Mouse (Mus musculus): ENCODE measurements at regions not wholly inside any gene's neighbourhood (a gene's known extent, or its start where the extent isn't known, plus 50 kb on each side); places are given as distances from the start of the nearest gene placed in this dataset.

DNA sequence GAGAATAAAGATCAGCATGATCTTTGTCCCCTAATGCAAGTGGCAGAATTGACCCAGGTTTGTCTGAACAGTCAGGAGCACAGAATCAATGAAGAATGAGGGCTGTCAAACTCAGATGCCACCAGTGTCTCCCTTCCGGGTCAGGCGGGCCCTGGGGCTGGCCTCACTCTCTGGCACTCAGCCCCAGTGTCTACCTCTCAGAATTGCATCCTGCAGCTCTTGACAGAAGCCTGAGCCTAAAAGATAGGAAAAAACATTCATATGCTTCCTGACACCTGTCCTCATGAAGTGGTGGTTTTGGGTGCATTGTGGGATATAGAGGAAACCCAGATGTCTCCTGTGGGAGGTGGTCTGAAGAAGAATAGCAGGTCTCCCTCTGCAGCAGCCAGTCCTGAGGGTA is 107.9 kb upstream of the Sfswap start:
- DNase-seq (ENCODE audit: low spot score), result no peak
- 88% methylated on average over 2 of the region's 2 CpGs for WGBS
- Histone ChIP-seq H3K27ac (replicated peaks; ENCODE audit: low read depth, low read length) (no peak overlapping the region), H3K4me3 (ENCODE audit: low read depth, low read length) (no peak overlapping the region), H3K27me3 (ENCODE audit: control insufficient read depth, insufficient read depth, low read length) (no peaks in the 10 kb centered on the region), H3K9ac (ENCODE audit: low read length) (no peak overlapping the region), H3K36me3 (ENCODE audit: control insufficient read depth, insufficient read depth, low read length) (no peaks in the 10 kb centered on the region), H3K4me2 (ENCODE audit: low read depth, severe bottlenecking) (no peak overlapping the region), H3K9me3 (ENCODE audit: control insufficient read depth, low read length) (no peaks in the 10 kb centered on the region), H3K4me1 (ENCODE audit: control insufficient read depth, insufficient read depth, low read length) (no peaks in the 10 kb centered on the region)
- ATAC-seq (ENCODE audit: insufficient number of reproducible peaks, low FRiP score, low TSS enrichment, low read depth), result no peak

GRCm38 (mm10) chr5:129393606-129394255 is 107.3 kb upstream of the Sfswap start:
- Histone ChIP-seq H3K4me3 (ENCODE audit: low read depth, low read length) (no peak overlapping the region), H3K4me1 (ENCODE audit: control insufficient read depth, insufficient read depth, low read length) (no peaks in the 10 kb centered on the region), H3K9me3 (ENCODE audit: control insufficient read depth, low read length) (no peaks in the 10 kb centered on the region), H3K27ac (replicated peaks; ENCODE audit: low read depth, low read length) (no peak overlapping the region), H3K4me2 (ENCODE audit: low read depth, severe bottlenecking) (no peak overlapping the region), H3K36me3 (ENCODE audit: control insufficient read depth, insufficient read depth, low read length) (no peaks in the 10 kb centered on the region), H3K9ac (ENCODE audit: low read length) (no peak overlapping the region), H3K27me3 (ENCODE audit: control insufficient read depth, insufficient read depth, low read length) (no peaks in the 10 kb centered on the region)
- WGBS, result 82% methylated on average over 9 of the region's 9 CpGs
- ATAC-seq (ENCODE audit: insufficient number of reproducible peaks, low FRiP score, low TSS enrichment, low read depth) (no peak), DNase-seq (ENCODE audit: low spot score) (no peak)

GRCm38 (mm10) chr5:129394416-129394815 is 106.6 kb upstream of the Sfswap start:
- no peaks in the 10 kb centered on the region for H3K9me3 ChIP-seq (ENCODE audit: control insufficient read depth, low read length)
- no peak overlapping the region for H3K9ac ChIP-seq (ENCODE audit: low read length)
- no peak overlapping the region for H3K4me2 ChIP-seq (ENCODE audit: low read depth, severe bottlenecking)
- H3K27me3 ChIP-seq (ENCODE audit: control insufficient read depth, insufficient read depth, low read length), result no peaks in the 10 kb centered on the region
- DNase-seq (ENCODE audit: low spot score) (no peak), ATAC-seq (ENCODE audit: insufficient number of reproducible peaks, low FRiP score, low TSS enrichment, low read depth) (no peak)
- H3K4me3 ChIP-seq (ENCODE audit: low read depth, low read length), result no peak overlapping the region
- no peaks in the 10 kb centered on the region for H3K36me3 ChIP-seq (ENCODE audit: control insufficient read depth, insufficient read depth, low read length)
- no peak overlapping the region for H3K27ac ChIP-seq (replicated peaks; ENCODE audit: low read depth, low read length)
- H3K4me1 ChIP-seq (ENCODE audit: control insufficient read depth, insufficient read depth, low read length), result no peaks in the 10 kb centered on the region
- WGBS, result 64% methylated on average over 4 of the region's 4 CpGs

DNA sequence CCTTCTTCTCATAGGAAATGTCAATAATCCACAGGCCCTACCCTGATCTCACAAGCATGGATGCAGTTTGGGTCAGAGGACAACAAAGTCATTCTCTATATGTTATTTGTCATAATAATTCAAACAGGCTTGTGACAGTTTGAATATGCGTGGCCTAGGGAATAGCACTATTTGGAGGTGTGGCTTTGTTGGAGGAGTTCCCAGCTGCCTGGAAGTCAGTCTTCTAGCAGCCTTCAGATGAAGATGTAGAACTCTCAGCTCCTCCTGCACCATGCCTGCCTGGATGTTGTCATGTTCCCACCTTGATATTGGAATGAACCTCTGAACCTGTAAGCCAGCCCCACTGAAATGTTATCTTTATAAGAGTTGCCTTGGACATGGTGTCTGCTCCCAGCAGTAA is 103.7 kb upstream of the Sfswap start:
- Histone ChIP-seq H3K4me3 (ENCODE audit: low read depth, low read length) (no peak overlapping the region), H3K9ac (ENCODE audit: low read length) (no peak overlapping the region), H3K9me3 (ENCODE audit: control insufficient read depth, low read length) (no peaks in the 10 kb centered on the region), H3K4me1 (ENCODE audit: control insufficient read depth, insufficient read depth, low read length) (no peaks in the 10 kb centered on the region), H3K27me3 (ENCODE audit: control insufficient read depth, insufficient read depth, low read length) (no peaks in the 10 kb centered on the region), H3K4me2 (ENCODE audit: low read depth, severe bottlenecking) (no peak overlapping the region), H3K27ac (replicated peaks; ENCODE audit: low read depth, low read length) (no peak overlapping the region), H3K36me3 (ENCODE audit: control insufficient read depth, insufficient read depth, low read length) (no peaks in the 10 kb centered on the region)
- 92% methylated on average over 1 of the region's 1 CpGs for WGBS
- DNase-seq (ENCODE audit: low spot score), result no peak
- ATAC-seq (ENCODE audit: insufficient number of reproducible peaks, low FRiP score, low TSS enrichment, low read depth), result no peak

DNA sequence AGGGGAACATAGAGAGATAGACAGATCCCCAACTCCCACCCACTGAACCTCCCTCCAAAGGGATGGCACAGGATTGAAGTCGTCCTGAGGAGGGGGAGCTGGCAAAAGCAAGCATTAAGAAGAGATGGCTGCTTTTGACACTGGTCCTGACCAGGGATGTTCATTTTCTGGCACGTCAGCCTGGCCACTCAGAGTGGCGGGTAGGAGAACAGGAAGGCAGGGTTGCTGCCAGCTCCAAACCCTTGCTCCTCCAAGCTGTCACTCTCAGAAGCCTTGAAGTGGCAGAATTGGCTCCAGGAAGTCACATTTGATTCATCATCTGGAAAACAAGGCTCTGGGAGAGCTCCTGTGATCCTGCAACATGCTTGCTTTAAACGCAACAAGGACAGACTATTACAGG is 94.8 kb upstream of the Sfswap start:
- no peaks in the 10 kb centered on the region for H3K9me3 ChIP-seq (ENCODE audit: control insufficient read depth, low read length)
- H3K4me2 ChIP-seq (ENCODE audit: low read depth, severe bottlenecking), result no peak overlapping the region
- H3K36me3 ChIP-seq (ENCODE audit: control insufficient read depth, insufficient read depth, low read length), result no peaks in the 10 kb centered on the region
- H3K4me1 ChIP-seq (ENCODE audit: control insufficient read depth, insufficient read depth, low read length), result 0 out of 2 replicates have a peak, but pooled peaks cover 2% of the 10 kb centered on the region
- ATAC-seq (ENCODE audit: insufficient number of reproducible peaks, low FRiP score, low TSS enrichment, low read depth) (no peak), DNase-seq (ENCODE audit: low spot score) (no peak)
- H3K4me3 ChIP-seq (ENCODE audit: low read depth, low read length), result no peak overlapping the region
- no peak overlapping the region for H3K9ac ChIP-seq (ENCODE audit: low read length)
- H3K27ac ChIP-seq (replicated peaks; ENCODE audit: low read depth, low read length), result no peak overlapping the region
- H3K27me3 ChIP-seq (ENCODE audit: control insufficient read depth, insufficient read depth, low read length), result no peaks in the 10 kb centered on the region
- 78% methylated on average over 4 of the region's 4 CpGs for WGBS

GRCm38 (mm10) chr5:129409440-129410004 is 91.5 kb upstream of the Sfswap start:
- H3K9ac ChIP-seq (ENCODE audit: low read length), result no peak overlapping the region

DNA sequence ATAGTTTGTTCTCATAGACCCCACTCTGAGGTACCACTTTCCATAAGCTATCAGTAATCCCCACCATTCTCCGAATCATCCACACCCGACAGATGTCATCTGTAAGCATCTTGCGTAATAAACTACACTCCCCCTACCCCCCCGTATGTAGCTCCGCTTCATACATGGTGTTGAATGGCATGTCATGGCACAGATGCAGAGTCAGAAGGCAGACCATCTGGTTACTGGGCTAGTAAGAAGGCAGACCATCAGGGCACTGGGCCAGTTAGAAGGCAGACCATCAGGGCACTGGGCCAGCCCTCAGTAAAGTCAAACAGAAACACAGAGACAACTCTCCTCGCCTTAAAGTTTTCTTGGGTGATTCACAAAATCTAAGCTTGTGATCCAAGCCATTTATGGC is 88.9 kb upstream of the Sfswap start:
- H3K27me3 ChIP-seq (ENCODE audit: control insufficient read depth, insufficient read depth, low read length), result no peaks in the 10 kb centered on the region
- no peaks in the 10 kb centered on the region for H3K9me3 ChIP-seq (ENCODE audit: control insufficient read depth, low read length)
- H3K36me3 ChIP-seq (ENCODE audit: control insufficient read depth, insufficient read depth, low read length), result no peaks in the 10 kb centered on the region
- H3K9ac ChIP-seq (ENCODE audit: low read length), result no peak overlapping the region
- H3K4me3 ChIP-seq (ENCODE audit: low read depth, low read length), result no peak overlapping the region
- WGBS, result 95% methylated on average over 6 of the region's 6 CpGs
- DNase-seq (ENCODE audit: low spot score), result no peak
- H3K27ac ChIP-seq (replicated peaks; ENCODE audit: low read depth, low read length), result no peak overlapping the region
- H3K4me1 ChIP-seq (ENCODE audit: control insufficient read depth, insufficient read depth, low read length), result peaks cover 10% of the 10 kb centered on the region
- ATAC-seq (ENCODE audit: insufficient number of reproducible peaks, low FRiP score, low TSS enrichment, low read depth), result no peak
- H3K4me2 ChIP-seq (ENCODE audit: low read depth, severe bottlenecking), result no peak overlapping the region

More at GRCm38 (mm10) chr5:129409440-129410004, 91.5 kb upstream of the Sfswap start:
- no peaks in the 10 kb centered on the region for H3K9me3 ChIP-seq (ENCODE audit: control insufficient read depth, low read length)
- no peak for DNase-seq (ENCODE audit: low spot score)
- no peaks in the 10 kb centered on the region for H3K36me3 ChIP-seq (ENCODE audit: control insufficient read depth, insufficient read depth, low read length)
- ATAC-seq (ENCODE audit: insufficient number of reproducible peaks, low FRiP score, low TSS enrichment, low read depth), result no peak
- H3K27ac ChIP-seq (replicated peaks; ENCODE audit: low read depth, low read length), result no peak overlapping the region
- no peak overlapping the region for H3K4me3 ChIP-seq (ENCODE audit: low read depth, low read length)
- H3K4me1 ChIP-seq (ENCODE audit: control insufficient read depth, insufficient read depth, low read length), result 0 out of 2 replicates have a peak, but pooled peaks cover 2% of the 10 kb centered on the region
- WGBS, result 74% methylated on average over 14 of the region's 14 CpGs
- H3K27me3 ChIP-seq (ENCODE audit: control insufficient read depth, insufficient read depth, low read length), result no peaks in the 10 kb centered on the region
- no peak overlapping the region for H3K4me2 ChIP-seq (ENCODE audit: low read depth, severe bottlenecking)

- H3K4me3 ChIP-seq (ENCODE audit: low read depth, low read length), result no peak overlapping the region
- peak overlapping the region; percentile 25; the same call in 1 of the 2 replicates for H3K4me2 ChIP-seq (ENCODE audit: low read depth, severe bottlenecking)
- H3K9me3 ChIP-seq (ENCODE audit: control insufficient read depth, low read length), result no peaks in the 10 kb centered on the region
- ATAC-seq (ENCODE audit: insufficient number of reproducible peaks, low FRiP score, low TSS enrichment, low read depth), result peak; percentile 78; the same call in 1 of the 2 replicates
- H3K4me1 ChIP-seq (ENCODE audit: control insufficient read depth, insufficient read depth, low read length), result peaks cover 10% of the 10 kb centered on the region
- no peaks in the 10 kb centered on the region for H3K27me3 ChIP-seq (ENCODE audit: control insufficient read depth, insufficient read depth, low read length)
- peak overlapping the region; percentile 22 for H3K9ac ChIP-seq (ENCODE audit: low read length)
- peak; percentile 68 for DNase-seq (ENCODE audit: low spot score)
- peak overlapping the region; percentile 23; the same call in 1 of the 2 replicates for H3K27ac ChIP-seq (replicated peaks; ENCODE audit: low read depth, low read length)
- no peaks in the 10 kb centered on the region for H3K36me3 ChIP-seq (ENCODE audit: control insufficient read depth, insufficient read depth, low read length)
- 28% methylated on average over 12 of the region's 12 CpGs for WGBS
Observed at GRCm38 (mm10) chr5:129414960-129415706, 85.9 kb upstream of the Sfswap start.

All from limb, embryonic 11.5 days (tissue).